Mouse (Mus musculus) hematopoietic stem cell, adult 5-6 weeks (primary cell): ENCODE results near the gene Ubac2. TPM values are rescaled to one million over a fixed set of nuclear protein-coding genes. Genes with fewer than 3 reads are reported as not detected.
"Not testable (repeated sequence)": the region's sequence is repeated elsewhere in the genome, so short reads cannot be mapped to it uniquely, and the experiment has no call there.

Experiments
- ATAC-seq, 2 experiments: fragments of 125-278 bp in 1 of 2; replicated peaks in 1 of 2; 2 replicates each; pipeline ENCODE4 v1.8.0; 2016 to 2017; ENCODE audit warnings: inconsistent platforms in 2 of 2, mild to moderate bottlenecking in 2 of 2, moderate number of reproducible peaks in 2 of 2, low read depth in 1 of 2, moderate TSS enrichment in 1 of 2; ENCODE audit not compliant: low FRiP score in 2 of 2, poor library complexity in 2 of 2, severe bottlenecking in 2 of 2, insufficient read depth in 1 of 2, low TSS enrichment in 1 of 2
- total RNA-seq: library from RNA; stranded (forward); fragments of 172-1452, 232-1000 nt; gene quantifications from 2 replicates; pipeline ENCODE4 v1.2.3, GENCODE M21; 2017

Gene Ubac2
- 23.1 and 26.0 TPM in 2 replicates for total RNA-seq

DNA sequence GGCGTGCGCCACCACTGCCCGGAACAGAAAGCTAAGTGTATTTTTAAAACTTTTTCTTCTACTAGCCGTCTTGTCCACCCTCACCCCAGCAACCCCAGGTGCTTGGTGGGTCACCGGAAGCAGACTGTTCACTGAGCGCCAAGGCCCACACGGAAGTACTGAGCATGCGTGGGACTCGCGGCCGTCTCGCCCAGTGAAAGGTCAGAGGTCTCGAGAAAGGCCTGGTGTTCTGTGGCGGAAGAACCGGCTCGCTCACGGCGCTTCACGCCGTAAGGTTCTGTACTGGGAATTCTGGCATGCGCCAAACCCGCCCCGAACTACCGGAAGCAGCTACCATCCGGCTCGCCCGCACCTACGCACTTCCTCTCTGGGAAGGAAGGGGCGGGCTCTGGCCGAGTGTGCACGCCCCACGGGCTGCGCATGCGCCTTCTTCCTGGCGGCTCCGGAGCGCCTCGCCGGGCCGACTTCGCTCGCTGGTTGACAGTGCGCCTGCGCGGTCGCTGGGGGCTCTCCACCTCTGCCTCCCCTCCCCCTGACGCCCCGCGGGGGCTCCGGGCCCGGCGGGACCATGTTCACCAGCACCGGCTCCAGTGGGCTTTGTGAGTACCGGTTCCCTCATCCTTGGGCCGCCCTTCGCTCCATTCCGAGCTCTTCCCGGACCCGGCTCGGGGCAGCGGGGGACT, at the start of gene Ubac2:
Ubac2 (plus strand) TSS at position 445 of the 683 bp plus-strand sequence.
- ATAC-seq = peak; percentile 92 to 95

DNA sequence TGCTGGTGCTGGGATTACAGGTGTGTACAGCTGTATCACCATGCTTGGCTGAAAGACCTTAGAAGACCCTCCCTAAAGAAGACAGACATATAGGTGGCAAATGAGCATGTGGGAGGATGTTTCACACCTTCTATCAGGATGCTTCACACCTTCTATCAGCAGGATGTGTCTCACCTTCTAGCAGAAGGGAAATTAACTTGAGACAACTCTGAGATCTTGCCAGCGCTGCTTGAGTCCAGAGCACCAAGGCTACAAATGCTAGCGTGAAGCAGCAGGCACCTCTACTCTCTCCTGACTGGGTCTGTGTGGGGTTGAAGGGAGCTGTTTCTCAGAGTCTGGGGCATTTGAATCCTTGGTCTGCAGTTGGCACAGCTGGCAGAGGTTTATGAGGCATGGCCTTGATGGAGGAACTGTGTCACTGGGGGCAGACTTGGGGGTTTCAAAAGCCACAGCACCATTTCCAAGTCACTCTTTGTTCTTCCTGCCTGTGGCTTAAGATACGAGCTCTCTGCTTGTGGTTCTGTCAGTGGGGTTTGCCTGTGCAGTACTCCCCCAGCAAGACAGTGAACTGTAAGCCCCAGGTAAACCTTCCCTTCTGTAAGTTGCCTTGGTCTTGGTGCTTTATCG, 48.5 kb upstream of the Ubac2 start:
- peak; percentile 94 to 98 for ATAC-seq

DNA sequence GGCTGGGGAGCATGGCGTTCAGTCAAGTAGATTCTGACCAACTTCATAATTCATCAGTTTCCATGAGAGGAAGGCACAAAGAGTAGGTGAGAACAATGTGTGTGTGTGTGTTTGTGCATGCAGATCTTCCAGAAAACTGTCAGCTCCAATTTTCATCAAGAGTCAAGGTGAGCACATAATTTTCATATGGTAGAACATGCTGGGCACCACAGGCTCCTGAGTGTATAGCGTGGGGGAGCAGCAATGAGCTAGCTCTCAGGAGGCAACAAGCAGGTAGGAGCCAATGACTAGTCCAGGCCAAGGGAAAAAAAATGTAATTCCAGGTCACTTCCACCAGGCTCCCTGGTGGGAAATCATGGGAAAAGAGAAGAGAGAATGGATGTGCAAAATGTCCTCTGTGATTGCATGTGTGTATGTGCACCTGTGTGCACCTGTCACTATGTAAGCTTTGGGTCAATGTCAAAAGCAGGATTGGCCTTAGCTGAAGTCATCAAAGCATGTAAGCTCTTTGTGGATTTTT, 45.4 kb upstream of the Ubac2 start:
- ATAC-seq = no peak

DNA sequence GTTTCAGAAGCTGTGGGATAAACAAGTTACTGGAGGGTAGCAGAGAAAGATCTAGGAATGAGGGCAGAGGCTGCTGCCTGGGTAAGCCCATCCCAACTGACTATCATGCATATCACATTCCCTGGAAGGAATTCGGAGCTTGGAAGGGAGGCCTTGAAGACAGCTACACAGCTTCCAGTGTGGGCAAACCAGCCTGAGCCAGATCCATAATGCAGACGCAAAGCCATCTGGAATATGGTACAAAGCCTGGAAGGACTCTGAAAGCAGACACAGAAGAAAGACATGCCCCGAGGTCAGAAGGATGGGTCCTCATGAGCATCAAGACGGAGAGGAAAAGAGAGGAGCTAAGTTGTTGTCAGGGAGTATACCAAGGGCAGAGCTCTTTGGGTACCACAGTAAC, 40.3 kb upstream of the Ubac2 start:
- ATAC-seq = no peak

DNA sequence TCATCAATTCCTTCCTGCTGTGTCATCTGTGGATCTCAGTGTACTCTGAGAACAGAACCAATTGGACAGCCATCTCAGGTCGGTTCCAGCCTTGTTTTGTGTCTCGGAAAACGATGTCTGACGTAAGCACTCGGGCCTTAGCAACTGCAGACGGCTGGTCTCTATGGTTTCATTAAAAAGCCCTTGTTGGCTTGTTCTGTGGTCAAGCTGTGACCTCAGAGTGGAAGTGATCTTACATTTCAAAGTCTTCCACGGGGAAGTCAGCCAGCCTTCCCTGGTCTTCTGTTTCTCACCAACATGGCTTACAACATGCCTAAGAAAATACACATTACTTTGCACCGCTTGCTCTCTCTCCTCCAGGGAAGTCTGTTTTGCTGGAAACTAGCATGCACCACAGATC, 38.2 kb upstream of the Ubac2 start:
- no peak; a peak in 1 of 4 replicates for ATAC-seq

DNA sequence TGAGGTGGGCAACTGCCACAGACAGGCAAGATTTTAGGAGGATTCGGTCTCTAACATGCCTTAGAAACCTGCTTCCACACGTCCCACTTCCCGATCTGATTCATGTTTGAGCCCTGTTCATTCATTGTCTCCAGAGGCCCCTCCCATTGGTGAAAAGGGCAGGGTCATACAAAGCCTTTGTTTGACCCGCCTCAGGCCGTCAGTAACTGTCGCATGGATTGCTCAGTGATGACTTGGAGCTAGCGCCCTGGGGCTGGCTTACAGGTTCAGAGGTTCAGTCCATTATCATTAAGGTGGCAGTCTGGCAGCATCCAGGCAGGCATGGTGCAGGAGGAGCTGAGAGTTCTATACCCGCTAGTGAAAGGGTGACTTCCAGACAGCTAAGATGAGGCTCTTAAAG, 33.9 kb upstream of the Ubac2 start:
- no peak for ATAC-seq

DNA sequence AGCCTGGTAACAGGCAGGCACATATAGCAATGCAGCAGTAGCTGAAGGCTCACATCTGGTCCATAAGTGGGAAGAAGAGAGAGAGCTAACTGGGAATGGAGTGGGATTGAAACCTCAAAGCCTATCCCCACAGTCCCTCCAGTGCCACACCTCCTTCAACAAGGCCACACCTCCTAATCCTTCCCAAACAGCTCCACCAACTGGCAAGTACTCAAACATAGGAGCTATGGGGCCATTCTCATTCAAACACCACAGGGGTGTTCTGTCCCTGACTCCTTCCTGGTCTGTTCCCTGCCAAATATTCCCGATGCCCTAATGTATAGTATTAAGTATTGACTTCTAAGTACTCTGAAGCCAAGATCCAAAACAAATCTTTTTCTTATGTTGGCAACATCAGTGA, 27.2 kb upstream of the Ubac2 start:
- ATAC-seq = no peak

DNA sequence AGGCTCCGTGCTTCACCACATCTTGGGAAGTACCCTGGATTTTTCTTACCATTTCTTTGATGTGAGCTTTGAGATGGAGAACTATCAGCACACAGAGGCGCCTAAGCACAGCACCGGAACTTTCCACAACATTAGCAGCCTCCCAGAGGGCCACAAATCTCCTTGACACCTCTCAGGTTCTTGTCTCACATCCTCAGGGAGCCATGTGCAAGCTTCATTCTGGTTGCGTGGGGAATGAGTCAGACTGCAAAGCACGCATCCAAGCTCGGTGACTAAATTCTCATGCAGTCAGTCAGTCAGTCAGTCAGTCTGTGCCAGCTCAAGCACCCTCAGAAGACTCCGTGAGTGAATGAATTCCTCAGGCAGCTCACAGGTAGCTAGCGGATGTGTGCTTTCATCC, 25.9 kb upstream of the Ubac2 start:
- no peak for ATAC-seq

DNA sequence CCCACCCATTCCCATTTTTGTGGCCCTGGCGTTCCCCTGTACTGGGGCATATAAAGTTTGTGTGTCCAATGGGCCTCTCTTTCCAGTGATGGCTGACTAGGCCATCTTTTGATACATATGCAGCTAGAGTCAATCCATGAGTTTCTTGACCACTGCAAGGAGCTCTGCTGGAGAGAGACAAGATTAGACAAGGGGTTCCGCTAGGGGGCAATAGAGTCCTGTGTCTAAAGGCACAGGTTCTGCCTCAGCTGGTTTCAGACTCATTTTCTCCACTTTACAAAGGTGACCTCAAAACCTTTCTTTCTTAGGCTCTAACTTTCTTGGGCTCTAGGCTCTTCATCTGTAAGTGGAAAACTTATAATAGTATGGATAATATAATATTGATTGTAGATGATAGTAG, 13.3 kb upstream of the Ubac2 start:
- peak; percentile 83 to 85 for ATAC-seq

DNA sequence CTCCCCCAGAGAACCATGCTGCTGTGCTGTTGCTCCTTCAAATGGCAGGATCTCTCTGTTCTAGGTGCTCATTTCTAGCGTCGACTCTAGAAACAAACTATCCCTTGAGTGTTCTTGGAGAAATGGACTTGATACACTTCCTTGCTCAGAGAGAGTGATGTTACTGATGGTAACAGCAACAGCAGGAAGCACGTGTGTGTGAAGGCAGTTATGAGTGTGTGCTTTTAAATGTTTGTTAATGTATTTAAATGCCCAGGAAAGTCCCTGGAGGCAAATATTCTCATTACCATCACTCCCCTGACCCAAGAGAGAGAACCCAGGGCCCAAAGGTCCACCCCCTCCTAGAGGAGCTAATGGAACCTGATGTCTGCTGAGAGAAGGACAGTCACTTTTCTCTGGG, 11.8 kb upstream of the Ubac2 start:
- no peak for ATAC-seq

DNA sequence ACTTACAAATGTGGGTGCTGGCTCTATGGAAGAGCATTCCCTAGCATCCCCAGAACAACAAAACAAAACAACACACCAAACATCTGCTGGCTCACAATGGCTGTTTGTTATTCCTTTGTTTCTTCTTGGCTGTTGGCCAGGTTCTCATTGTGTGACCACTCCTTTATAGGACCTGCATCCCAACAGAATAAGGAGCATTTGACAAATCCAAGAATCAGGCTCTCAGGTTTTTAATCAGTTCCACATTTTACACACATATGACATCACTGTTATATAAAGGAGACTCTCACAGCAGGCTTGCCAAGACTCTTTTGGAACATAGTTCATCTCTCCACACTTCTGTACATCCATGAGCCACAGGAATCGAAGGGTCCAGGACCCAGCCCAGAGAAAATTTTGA, 9.3 kb upstream of the Ubac2 start:
- no peak for ATAC-seq

DNA sequence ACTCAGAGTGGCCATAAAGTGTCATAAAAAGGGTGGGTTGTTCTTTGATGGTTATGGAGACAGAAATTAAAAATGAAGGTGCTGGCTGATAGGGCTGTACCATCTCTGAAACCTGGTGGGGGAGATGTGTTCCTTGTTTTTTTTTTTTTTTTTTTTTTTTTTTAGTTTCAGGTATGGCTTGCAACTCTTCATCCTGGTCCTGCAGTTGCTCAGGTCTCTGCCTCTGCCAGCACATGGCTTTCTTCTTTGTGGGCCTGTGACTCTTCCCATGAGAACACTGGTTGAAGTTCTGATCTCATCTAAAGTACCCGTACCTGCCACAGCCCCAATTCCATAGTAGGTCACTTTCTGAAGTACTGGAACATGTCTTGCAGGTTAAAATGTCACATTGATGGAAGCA, 5.7 kb upstream of the Ubac2 start:
- ATAC-seq = no peak

DNA sequence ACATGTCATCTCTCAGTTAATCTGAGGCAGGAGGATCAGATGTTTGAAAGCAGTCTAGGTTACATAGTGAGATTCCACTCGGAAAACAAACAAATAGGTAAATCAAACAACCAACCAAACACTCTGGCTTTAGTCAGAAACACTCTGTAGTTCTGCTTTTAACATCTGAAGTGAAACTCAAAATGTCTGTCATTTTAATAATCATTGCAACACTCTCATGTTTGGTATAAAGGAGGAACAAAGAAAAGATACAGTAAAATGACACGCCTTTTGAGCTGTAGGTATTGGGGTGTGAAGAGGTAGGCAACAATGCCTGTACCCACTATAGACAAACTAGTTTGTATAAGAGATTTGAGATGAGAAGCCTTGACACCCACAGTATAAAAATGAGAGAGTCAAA, 5.2 kb upstream of the Ubac2 start:
- no peak for ATAC-seq

DNA sequence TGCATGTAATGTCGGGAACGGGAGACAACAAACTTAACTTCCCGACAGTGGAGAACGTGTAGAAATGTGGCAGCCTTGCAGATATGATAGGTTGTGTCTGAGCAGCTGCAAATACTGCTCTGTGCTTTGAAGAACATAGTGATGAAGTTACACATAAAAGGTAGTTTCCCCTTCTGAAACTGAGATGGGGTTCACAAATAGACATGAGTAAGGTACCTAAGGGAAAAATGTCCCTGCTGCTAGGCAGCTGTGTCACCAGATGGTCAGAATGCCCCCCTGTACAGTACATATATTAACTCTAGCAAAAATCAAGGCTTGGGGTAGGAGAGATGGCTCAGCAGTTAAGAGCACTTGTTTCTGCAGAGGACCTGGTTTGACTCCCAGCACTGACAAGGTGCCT, 4.8 kb upstream of the Ubac2 start:
- no peak for ATAC-seq

DNA sequence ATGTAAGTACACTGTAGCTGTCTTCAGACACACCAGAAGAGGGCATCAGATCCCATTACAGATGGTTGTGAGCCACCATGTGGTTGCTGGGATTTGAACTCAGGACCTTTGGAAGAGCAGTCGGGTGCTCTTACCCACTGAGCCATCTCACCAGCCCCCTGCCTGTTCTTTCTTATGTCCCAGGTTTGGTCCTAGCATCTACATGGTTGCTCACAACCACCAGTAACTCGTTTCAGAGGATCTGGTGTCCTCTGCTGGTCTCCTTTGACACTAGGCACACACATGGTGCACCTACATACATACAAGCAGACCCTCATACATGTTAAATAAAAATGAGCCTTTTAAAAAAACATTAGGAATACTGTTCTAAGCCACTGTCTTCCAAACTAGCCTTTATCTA, 2.2 kb upstream of the Ubac2 start:
- not testable (repeated sequence) for ATAC-seq

DNA sequence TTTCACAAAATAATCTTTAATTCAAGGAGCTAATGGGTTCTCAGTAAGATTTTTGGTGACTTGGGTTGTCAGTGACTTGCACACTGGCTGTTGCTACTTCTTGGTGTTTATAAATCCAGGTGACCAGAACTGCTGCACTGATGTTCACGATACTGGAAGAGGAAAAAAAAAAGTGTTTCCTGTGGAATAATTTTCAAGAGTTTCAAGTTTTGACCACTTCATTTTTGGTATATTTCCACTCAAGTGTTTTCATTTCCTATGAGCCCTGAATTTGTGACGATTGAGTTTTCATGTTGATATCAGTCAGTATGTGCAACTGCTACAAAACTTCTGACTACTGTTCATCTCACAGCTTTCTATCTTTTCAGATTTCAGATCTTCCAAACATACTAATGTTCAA, 1.6 kb upstream of the Ubac2 start:
- no peak for ATAC-seq

DNA sequence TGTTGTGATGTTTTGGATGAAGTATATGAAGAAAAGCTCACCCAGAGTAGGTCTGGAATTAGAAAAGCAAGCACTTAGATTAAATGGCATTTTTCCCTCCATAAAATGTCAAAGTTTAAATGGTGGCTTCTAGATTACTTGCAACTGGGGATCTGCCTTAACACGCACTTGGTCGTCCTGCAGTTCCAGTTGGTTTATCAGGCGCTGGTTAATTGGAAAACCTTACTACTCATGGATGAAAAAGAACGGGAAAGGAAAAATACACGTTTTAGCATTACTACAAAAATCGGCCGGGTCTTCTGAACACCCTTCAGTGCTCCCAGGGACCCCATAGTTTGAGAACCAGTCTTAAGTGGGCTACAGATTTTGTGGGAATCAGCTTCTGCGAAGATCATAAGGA, 780 bp upstream of the Ubac2 start:
- no peak for ATAC-seq

DNA sequence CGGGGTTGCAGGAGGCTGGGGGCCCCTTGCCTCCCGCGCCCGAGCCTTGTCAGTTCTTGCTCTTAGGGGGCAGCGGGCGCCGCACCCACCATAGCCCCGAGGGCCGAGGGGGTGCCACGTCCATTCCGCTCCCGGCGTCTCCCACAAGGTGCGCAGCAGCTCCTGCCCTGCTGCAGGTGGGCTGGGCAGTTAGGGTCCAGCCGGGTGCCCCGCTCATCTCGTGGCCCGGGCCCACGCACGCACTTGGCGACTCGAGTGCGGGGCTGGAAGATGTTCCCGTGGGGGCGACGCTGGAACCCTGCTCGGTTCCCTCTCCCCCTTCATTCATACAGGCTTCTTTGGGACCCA, 413 bp downstream of the Ubac2 start:
- peak in 1 of 2 experiments; percentile 20; a peak in 1 of 4 replicates for ATAC-seq

DNA sequence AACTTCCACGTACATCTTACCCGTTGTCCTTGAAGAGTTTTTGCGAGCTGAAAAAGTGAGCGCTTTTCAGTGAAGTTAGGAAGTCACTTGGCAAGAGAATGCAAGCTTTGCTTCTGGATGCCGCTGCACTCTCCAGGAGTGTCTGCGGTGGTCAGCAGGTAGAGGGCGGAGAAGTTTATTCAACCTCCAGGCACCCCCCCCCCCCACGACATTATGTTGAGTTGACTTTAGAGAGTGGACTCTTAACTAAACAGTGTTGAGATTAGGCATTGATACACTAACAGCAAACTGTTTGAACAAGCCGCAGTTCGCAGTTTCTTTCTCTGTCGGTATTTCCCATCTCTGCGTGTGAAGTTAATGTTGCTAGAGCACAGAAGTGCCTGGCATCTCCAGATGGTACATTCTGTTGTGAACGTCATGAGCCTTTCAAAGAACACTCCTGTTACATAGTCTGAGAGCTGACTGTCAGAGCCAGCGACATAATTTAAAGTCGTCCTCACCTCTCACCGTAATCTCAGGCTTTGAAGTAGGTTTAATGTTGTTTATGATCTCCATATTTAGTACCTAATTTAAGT, 933 bp downstream of the Ubac2 start:
- no peak for ATAC-seq
